8 mouse cellular contexts compared by ENCODE assay signal in genomic region chr4:32430981-32431380, GRCm38 (mm10).
DNase-seq lines count a peak whose midpoint lies in the region; ATAC-seq lines count a peak whose summit lies in the region.

No protein-coding gene starts in this region.

- no peaks in the 10 kb centered on the region for H3K9me3 ChIP-seq in heart, embryonic 11.5 days (replicated peaks; ENCODE audit: control insufficient read depth, low read length)
- H3K9me3 ChIP-seq in hindbrain, embryonic 10.5 days = no peaks in the 10 kb centered on the region

- peaks cover 3% of the 10 kb centered on the region; the same call in 1 of the 2 replicates for H3K27me3 ChIP-seq in heart, embryonic 11.5 days (ENCODE audit: control insufficient read depth, insufficient read depth, low read length)
- no peaks in the 10 kb centered on the region for H3K27me3 ChIP-seq in hindbrain, embryonic 10.5 days (ENCODE audit: insufficient read depth, poor library complexity, severe bottlenecking)

- H3K4me2 ChIP-seq in heart, embryonic 11.5 days = peak overlapping the region; percentile 59

- no peaks in the 10 kb centered on the region for H3K36me3 ChIP-seq in heart, embryonic 11.5 days (ENCODE audit: control insufficient read depth, insufficient read depth, low read length)
- H3K36me3 ChIP-seq in hindbrain, embryonic 10.5 days = no peaks in the 10 kb centered on the region

- peak overlapping the region; percentile 59; the same call in 1 of the 2 replicates for H3K9ac ChIP-seq in heart, embryonic 11.5 days (ENCODE audit: low read depth, low read length)

- no peak for ATAC-seq in heart, embryonic 11.5 days (replicated peaks; ENCODE audit: insufficient number of reproducible peaks, low FRiP score, low TSS enrichment)
- ATAC-seq in CD4-positive, CD25-positive, alpha-beta regulatory T cell, adult 4 months = no peak

- peaks cover 23% of the 10 kb centered on the region for H3K4me1 ChIP-seq in heart, embryonic 11.5 days (ENCODE audit: control insufficient read depth, insufficient read depth, low read length)
- peaks cover 70% of the 10 kb centered on the region for H3K4me1 ChIP-seq in hindbrain, embryonic 10.5 days (replicated peaks)

- DNase-seq in heart, adult 8-10 months (ENCODE audit: low spot score) = no peak
- DNase-seq in embryo, embryonic 10.5 days (ENCODE audit: low spot score) = peak; percentile 65
- peak; percentile 64 for DNase-seq in hindbrain, embryonic 10.5 days (ENCODE audit: low spot score)
- DNase-seq in mesoderm, embryonic 11.5 days (ENCODE audit: low read depth, low spot score) = peak; percentile 76
- DNase-seq in kidney, adult 11 months = no peak
- no peak for DNase-seq in thymus, postnatal 36 days

- H3K27ac ChIP-seq in heart, embryonic 11.5 days (ENCODE audit: low read depth, low read length) = peak overlapping the region; percentile 70
- peak overlapping the region; percentile 89 for H3K27ac ChIP-seq in hindbrain, embryonic 10.5 days

- WGBS in heart, embryonic 11.5 days (ENCODE audit: insufficient replicate concordance) = 24% methylated on average over 7 of the region's 7 CpGs
- WGBS in hindbrain, embryonic 10.5 days = 14% methylated on average over 7 of the region's 7 CpGs

- H3K4me3 ChIP-seq in heart, embryonic 11.5 days (ENCODE audit: low read depth, low read length) = no peak overlapping the region
- H3K4me3 ChIP-seq in hindbrain, embryonic 10.5 days = peak overlapping the region; percentile 27

Comparison
In these comparisons a context has a peak if more than half of its experiments do, and no peak if none do; other contexts are left out.
1. DNase-seq: peak in embryo, embryonic 10.5 days (single experiment), hindbrain, embryonic 10.5 days (single experiment) and mesoderm, embryonic 11.5 days (single experiment); none in heart, adult 8-10 months (single experiment), kidney, adult 11 months (single experiment) and thymus, postnatal 36 days (0 of 2).